Mouse (Mus musculus) adrenal gland, postnatal 36 days (tissue): ENCODE data around the gene Abcc10. TPM values are rescaled to one million over a fixed set of nuclear protein-coding genes. Genes with fewer than 3 reads are reported as not detected.
A peak's percentile ranks its signal among the peaks of the same experiment; 100 is the strongest.

Source experiments
- DNase-seq, 2 experiments: peaks; one replicate each; pipeline ENCODE4 v3.0.0; 2021; ENCODE audit warnings: mixed read lengths in 1 of 2
- long read RNA-seq, 2 experiments: library from polyadenylated mRNA; stranded (forward); transcript quantifications; one replicate each; pipeline ENCODE4 v2.0.0; 2021; ENCODE audit warnings: borderline sequencing depth in 2 of 2
- total RNA-seq, 2 experiments: library from RNA; stranded (reverse); gene quantifications; 2 replicates each; pipeline ENCODE4 v1.2.3; 2021

Gene Abcc10
- total RNA-seq, result 1 to 10 TPM; 6.8 to 7.4 TPM
- long read RNA-seq, experiment 1, partial matches to known transcripts, result 7 of 9 reads
- long read RNA-seq, experiment 1, other reads (novel, unspliced or antisense), result 2 of 9 reads
- long read RNA-seq, experiment 2, partial matches to known transcripts, result 3 of 5 reads
- long read RNA-seq, experiment 2, other reads (novel, unspliced or antisense), result 1 of 5 reads

GRCm38 (mm10) chr17:46327906-46328534, at the start of gene Abcc10:
TSS of gene Abcc10 (minus strand) at chr17:46328352.
- DNase-seq, result peak; percentile 98

GRCm38 (mm10) chr17:46371783-46372182, 43.6 kb upstream of the Abcc10 start:
- peak; percentile 35 to 71 for DNase-seq

DNA sequence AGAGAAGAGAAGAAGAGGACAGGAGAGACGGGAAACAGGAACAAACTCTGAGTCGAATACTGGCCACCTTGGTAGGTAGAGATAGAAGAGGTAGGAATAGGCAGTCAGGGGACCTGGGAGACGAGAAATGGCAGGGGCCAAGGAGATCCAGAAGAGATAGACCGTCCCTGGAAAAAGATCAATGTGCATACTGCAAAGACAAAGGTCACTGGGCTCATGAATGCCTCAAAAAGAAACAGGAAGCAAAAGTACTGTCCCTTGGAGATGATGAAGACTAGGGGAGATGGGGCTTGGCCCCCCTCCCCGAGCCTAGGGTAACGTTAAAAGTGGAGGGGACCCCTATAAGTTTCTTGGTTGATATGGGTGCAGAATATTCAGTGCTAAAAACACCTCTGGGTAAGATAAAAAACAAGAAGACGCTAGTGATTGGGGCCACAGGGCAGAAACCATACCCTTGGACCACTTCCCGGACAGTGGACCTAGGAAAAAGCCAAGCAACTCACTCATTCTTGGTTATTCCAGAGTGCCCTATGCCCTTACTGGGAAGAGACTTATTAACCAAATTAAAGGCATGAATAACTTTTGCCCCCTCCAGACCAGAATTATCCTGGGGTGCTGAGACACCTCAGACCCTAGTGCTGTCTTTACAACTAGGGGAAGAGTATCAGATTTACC, 23.0 kb upstream of the Abcc10 start:
- DNase-seq, result no peak

DNA sequence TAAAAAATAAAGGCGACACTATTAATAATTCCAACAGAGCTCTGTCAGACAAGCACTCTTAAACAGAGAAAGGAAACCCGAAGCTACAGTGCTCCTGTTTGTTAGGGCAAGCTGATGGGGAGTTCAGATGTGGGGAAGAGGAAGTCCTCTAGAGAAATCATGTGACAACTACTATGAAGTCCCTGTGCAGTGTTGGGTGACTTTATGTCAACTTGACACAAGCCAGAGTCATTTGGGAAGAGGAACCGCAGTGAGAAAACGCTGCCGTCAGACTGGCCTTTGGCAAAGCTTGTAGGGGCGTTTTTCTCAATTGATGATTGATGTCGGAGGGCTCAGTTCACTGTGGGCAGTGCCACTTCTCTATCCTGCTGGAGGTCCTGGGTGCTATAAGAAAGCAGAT, 13.1 kb upstream of the Abcc10 start:
- no peak for DNase-seq

DNA sequence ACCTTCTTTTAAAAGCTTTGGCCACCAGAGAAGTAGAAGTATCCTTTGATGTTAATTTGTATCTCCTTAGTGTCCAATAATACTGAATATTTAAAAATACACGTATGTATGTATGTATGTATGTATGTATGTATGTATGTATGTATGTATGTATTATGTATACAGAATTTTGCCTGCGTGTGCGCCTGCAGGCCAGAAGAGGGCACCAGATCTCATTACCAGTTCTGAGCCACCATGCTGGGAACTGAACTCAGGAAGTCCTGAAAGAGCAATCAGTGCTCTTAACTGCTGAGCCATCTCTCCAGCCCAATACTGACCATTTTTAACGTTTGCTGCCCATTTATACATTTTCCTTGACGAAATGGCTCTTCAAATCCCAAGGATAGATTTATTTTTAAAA, 8.3 kb upstream of the Abcc10 start:
- DNase-seq, result no peak

DNA sequence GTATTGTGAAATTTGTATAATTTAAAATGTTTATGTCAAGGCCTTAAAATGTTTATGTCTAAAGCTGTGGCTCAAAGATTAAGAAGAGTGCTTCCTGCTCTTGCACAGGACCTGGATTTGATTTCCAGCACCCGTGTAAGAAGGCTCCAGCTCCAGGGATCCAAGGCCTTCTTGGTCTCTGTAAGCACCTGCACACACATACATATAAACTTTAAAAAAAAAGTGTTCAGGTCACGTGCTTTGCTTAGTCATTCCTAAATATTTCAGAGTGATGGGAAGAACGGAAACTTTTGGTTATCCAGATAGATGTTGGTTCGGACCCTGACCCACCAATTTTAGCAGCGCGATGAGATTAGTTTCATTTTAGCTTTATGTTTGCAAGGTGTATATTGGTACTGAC, 571 bp upstream of the Abcc10 start:
- no peak for DNase-seq

GRCm38 (mm10) chr17:46327413-46327905, 693 bp downstream of the Abcc10 start:
- no peak for DNase-seq

GRCm38 (mm10) chr17:46322046-46322823, 5.9 kb downstream of the Abcc10 start:
- no peak for DNase-seq

DNA sequence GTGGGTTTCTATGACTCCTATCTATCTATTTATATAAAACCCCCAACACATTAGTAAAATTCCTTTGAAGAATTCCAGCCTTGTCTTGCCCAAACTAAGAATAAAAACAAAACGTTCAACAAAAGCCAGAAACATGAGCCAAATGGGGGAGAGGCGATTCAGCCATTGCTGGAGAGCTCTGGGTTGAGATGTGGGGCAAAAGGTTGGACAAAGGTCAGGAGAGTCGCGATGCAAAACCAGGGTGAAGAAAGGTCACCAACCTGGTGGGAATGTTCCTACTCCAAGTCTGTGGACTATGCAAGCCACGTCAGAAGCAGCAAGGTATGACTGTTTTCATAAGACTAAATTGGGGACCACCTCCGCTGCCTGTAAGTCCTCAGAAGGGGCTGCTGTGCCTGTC, 7.7 kb downstream of the Abcc10 start:
- no peak for DNase-seq

DNA sequence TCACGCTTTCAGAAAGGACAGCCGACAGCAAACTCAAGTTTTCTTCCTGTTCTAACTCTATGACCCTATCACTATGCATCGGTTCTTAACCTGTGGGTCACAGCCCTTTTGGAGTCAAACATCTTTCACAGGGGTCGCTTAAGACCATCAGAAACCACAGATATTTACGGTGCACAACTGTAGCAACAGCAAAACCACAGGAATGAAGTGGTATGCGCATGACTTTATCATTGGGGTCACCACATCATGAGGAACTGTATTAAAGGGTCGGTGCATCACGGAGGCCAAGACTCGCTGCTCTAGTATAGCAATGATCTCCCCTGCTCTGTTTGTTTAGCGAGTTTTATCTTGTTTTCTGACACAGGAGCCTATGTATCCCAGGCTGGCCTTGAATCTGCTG, 12.3 kb downstream of the Abcc10 start:
- DNase-seq, result no peak

DNA sequence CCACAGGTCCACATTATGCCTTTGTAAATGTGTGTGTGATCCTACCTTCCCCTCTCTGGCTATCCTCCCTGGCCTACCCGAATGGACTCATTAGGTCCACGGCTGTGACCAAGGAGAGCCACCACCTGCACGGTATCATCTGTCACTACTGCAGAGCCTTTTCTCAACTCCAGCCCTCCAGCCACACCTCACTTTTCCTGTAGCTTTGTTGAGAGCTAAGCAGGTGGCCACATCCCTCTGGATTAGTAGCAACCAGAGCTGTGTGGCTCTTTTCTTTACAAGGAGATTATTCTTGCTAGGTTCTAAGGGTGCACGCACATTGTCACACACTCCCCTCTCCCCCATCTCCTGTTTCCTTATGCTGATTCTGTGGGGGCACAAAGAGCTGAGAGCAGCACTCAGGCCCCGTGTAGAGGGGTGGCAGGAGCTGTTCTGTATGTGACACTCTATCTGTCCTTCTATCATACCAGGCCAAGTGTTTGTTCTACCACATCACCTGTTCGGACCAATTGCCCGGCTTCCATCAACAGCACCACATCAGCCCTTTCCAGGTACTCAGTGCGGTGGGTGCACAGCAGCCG, 14.9 kb downstream of the Abcc10 start:
- no peak for DNase-seq

DNA sequence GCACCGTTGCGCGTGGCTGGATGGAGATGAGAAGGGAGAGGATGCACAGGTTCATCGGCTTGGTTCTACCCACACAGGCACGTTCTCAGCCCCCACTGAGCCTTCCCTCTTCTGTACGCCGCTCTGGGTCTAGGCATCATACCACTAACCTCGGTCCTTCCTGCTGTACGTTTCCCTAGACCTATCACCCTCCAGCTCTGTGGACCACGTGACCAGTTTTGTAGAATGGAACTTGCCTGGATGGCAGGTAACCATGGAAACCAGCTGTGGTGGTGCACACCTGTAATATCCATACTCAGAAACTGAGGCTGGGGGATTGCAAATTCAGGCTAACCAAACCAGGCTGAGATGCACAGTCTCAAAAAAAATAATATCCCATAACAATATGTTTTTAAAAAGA, 17.6 kb downstream of the Abcc10 start:
- no peak for DNase-seq

GRCm38 (mm10) chr17:46309835-46310234, 18.3 kb downstream of the Abcc10 start:
- DNase-seq, result no peak

DNA sequence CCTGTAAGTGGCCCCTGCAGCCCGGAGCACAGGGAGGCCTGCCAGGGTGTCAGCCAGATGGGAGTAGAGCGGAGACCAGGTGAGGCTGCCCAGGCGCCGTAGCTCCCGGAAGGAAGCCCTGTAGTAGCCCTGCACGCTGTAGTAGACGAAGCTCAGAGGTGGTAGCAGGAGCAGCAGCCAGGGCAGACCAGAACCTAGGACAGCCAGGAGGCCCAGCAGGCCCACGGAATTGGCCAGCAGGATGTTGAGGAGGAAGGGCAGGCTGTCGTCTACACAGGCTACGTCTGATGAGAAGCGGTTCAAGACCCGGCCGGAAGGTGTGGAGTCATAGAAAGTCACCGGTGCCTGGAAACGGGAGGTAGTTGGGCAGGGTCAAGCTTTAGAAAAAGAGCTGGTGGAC, 21.2 kb downstream of the Abcc10 start:
- DNase-seq, result no peak

DNA sequence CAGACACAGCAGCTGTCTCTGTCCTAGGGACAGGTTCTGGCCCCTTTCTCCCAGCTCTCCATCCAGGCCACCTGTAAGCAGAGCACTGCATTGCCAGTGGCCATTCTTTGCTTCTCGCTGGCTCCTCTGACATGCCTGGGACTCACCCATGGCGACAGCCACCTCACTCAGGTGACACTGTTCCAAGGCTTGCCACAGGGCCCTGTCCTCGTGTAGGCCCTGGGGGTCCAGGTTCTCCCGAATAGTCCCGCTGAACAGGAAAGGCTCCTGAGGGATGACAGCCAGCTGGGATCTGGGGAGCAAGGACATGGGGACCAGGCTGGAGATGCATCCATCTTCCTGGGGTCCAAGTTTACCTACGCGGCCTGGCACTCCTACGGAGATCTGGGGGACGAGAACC, 24.0 kb downstream of the Abcc10 start:
- no peak for DNase-seq

DNA sequence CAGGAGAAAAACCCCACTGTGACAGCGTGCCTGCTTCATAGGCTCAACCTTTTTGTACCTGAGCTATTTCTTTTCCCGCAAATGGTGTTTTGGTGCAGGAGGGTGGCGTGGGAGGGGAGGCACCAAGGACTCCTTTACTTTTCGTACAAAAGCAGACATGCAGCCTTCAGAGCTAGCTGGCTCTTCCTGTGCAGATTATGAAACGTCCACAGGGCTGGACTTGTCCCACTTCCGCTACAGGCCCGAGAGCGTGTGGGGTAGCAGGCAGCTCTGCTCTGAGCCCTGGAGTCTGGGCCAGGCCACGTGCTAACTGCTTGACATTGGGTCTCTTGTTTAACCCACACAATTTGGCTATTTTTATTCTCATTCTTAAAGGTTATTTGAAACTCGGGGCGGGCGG, 26.3 kb downstream of the Abcc10 start:
- peak in 1 of 2 experiments; percentile 23 for DNase-seq

GRCm38 (mm10) chr17:46298220-46298913, 29.8 kb downstream of the Abcc10 start:
- peak; percentile 88 to 91 for DNase-seq

DNA sequence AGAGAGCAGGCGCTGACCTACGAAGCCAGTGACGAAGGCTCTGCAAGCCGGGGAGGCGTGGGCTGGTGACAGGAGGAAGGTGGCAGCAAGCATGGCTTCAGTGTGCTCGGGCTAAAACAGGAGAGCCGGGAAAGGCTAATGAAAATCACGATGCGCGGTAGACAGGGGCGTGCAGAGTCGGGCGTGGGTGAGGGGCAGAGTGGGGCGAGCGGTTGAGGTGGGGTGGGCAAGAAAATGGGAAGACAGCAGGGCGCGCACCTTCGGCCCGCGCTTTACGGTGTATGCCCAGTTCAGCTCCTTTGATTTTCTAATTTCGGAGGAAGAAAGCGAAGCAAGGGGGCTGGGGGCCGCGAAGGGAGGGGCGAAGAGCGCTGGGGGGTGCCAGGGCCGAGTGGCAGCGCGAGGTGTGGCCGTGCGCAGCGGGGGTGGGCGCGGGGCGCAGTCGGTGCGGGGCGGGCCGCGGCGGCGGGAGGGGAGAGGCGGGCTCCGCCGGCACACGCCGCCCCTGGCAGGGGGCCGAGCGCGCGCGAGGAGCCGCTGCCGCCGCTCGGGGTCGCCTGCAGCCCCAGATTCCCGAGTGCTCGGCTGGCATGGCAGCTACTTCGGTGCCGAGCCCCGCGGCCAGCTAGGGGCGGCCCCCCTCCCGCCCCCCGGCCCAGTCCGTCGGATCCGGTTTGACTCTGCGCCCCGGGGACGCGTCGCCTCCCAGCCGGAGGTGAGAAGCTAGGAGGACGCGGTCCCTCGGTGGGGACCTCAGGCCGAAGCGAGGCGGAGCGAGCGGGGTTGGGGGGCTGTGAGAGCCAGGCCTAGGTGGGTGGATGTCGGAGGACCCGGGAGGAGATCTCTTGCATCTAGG, 30.6 kb downstream of the Abcc10 start, which contains the start of gene Dlk2:
Gene Dlk2, plus strand, starts transcription at position 58 of the 856 bp plus-strand sequence.
- DNase-seq, result peak; percentile 37 to 54

DNA sequence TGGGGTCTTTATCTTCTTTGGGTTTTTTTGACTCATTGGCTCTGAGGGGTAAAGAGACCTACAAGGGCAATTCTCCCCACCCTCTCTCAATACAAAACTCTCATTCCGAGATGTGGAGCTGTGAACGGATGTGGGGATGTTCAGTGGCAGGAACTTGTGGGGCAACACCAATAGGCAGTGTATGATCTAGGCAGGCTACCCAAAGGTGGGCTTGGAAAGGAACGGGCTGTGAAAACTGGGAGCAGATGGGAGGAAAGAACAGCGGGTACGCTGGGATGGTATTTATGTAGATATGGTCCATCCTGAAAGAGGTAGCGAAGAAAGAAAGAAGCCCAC, 31.2 kb downstream of the Abcc10 start:
- no peak for DNase-seq

- DNase-seq, result no peak
These were observed 31.6 kb downstream of the Abcc10 start for GRCm38 (mm10) chr17:46296601-46297000.

- DNase-seq, result peak; percentile 49 to 64
These were observed 40.5 kb downstream of the Abcc10 start for GRCm38 (mm10) chr17:46287678-46288095.
